Mouse (Mus musculus) brain, adult 2 months (tissue): Measurements from ENCODE around the gene Nedd9.

Experiments
- DNase-seq: peaks from one replicate; pipeline ENCODE4 v3.0.0; 2011; ENCODE audit warnings: low read depth, low spot score

Gene Nedd9

DNA sequence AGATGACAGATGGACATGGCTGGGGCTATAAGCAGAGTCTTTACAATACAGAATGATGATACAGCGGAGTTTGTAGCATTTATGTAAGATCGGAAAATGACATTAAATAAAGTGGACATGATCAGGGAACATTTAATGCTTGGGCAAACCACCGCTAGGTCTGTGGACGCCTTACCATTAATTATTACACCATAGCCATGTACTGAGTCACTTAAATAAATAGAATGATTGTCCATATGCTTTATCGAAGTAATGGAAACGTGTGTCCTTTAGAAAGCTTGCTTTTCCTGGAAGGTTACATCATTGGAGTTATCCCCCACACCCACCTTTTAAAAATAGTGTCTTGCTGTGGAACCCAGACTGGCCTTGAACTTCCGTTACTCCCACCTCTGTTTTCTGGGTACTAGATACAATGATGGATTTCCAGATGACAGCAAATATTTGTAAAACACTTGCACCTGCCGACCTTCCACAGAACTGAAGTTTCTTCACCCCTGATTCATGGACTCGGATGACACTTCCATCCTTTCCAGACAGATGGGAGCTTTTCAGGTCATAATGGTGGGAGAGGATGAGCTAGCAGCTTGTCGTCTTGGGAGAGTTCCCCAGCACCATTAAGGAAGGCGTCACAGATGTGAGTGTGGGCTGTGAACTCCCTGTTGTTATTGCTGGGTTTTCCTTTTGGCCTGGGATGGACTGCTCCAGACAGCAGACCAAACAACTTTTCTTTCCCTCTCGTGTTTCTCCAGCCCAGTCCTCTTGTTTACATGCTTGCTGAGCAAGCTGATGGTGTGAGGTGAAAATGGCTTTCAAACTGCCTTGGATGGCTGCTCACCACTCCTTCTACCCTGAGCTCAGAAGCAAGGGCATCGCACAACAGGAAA lies 76.7 kb downstream of the Nedd9 start:
- no peak for DNase-seq

DNA sequence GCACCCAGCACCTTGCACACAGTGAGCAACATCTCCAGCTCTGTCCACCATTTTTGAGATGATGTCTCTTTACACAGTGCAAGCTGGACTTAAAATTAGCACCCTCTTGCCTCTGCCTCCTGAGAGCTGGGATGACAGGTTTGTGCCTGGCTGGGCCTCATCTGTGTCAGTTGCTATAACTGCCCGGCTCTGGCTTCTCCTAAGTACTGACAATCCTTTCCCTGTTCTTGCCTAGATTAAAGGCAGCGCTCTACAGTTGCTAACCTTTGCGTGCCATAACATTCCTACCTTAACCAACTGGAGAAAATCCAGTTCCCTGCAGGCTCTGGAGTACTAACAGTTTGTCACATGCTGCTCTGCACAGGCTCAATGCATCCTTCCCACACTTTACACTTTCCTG lies 77.9 kb downstream of the Nedd9 start:
- no peak for DNase-seq

GRCm38 (mm10) chr13:41408374-41408952 lies 78.7 kb downstream of the Nedd9 start:
- DNase-seq = peak; percentile 50

- no peak for DNase-seq
Measured at GRCm38 (mm10) chr13:41405009-41405408, 82.2 kb downstream of the Nedd9 start.

- no peak for DNase-seq
Measured at GRCm38 (mm10) chr13:41403838-41404237, 83.3 kb downstream of the Nedd9 start.

GRCm38 (mm10) chr13:41402441-41403003 lies 84.6 kb downstream of the Nedd9 start:
- no peak for DNase-seq

DNA sequence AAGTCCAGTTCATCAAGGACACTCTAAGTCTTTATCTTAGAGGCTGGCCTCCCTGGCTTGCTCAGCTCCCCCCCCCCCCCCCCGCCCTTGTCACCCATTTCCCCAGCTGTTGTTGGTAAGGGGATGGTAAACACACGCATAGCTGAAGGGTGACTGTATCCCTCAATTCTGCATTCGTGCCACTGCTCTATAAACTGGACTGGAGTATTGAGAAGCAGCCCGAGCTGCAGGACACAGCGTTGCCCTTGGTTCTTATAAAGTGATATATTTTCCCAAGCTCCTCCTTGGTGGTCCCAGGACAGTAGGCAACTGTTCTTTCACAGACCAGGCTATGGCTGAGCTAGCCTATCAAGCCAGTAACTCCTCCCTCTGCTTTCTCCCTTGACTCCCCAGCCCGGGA lies 85.4 kb downstream of the Nedd9 start:
- DNase-seq = no peak

GRCm38 (mm10) chr13:41400289-41400688 lies 86.9 kb downstream of the Nedd9 start:
- no peak for DNase-seq

- no peak for DNase-seq
Measured at GRCm38 (mm10) chr13:41392191-41392590, 95.0 kb downstream of the Nedd9 start.

DNA sequence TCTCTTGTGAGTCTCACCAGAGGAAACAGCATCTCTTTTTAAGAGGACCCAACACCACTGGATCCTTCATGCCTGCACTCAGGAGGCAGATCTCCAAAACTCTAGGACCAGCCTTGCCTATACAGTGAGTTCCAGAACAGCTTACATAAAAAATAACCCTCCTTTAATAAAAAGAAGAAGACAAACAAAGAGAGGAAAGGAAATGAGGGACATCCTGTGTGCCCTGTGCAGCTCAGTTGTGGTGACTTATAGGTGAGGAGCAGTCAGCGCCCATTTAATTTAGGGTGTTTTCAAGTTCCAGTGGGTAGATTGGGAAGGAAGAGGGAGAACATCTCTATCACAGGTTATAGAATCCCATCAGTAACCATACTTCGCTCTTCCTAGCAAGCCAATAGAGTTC lies 96.5 kb downstream of the Nedd9 start:
- no peak for DNase-seq

- no peak for DNase-seq
Measured at GRCm38 (mm10) chr13:41386581-41386980, 100.6 kb downstream of the Nedd9 start.

GRCm38 (mm10) chr13:41384896-41385295 lies 102.3 kb downstream of the Nedd9 start:
- no peak for DNase-seq

DNA sequence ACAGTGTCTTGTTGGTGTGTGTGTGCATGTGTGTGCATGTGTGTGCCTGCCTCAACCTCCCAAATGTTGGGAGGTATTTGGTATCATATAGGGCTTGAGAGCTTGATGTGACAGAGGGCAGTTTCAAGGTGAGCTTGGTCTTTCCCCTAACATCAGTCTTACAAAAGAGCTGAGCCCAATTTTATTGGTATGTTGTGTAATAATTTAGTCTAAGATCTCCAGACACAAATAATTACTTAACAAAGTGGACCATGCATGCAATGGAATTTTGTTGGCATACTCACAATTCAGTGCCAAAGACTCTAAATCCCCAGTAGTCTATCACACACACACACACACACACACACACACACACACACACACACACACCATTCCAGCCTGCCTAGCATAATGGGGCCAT lies 104.5 kb downstream of the Nedd9 start:
- DNase-seq = no peak

- DNase-seq = no peak
Measured at GRCm38 (mm10) chr13:41381806-41382546, 105.2 kb downstream of the Nedd9 start.

DNA sequence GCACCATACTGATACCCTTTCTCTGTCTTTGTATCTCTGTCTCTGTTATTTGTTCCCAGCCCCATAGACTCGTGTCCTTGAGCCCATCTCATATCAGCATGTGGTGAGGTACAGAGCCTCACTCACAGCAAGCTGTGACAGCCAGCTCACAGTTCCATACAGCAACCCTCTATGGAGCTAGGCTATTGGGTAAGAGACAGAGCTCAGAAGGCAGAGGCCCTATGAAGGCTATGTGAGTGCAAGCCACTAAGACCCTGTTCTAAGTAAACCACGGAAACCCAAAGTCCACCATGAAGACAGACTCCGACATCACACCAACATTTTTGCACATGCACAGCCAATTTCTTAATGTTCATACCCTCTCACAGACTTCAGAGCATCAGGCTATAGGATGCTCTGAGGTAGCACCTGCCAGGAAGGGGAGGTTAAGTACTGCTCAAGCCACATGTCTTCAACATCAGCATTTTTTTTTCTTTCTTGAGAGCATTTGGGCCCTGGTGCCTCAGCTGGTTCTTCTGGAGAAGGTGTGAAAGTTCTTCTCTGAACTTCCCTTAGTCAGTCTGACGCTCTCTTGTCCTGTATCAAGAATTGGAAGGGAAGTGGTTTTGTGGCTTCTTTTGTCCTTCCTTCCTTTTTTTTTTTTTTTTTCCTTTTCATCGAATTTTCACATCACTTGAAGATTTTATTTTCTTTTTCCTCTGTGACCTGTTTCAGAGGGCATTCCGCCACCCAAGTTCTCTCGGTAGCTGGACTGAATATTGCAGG lies 105.9 kb downstream of the Nedd9 start:
- DNase-seq = no peak

DNA sequence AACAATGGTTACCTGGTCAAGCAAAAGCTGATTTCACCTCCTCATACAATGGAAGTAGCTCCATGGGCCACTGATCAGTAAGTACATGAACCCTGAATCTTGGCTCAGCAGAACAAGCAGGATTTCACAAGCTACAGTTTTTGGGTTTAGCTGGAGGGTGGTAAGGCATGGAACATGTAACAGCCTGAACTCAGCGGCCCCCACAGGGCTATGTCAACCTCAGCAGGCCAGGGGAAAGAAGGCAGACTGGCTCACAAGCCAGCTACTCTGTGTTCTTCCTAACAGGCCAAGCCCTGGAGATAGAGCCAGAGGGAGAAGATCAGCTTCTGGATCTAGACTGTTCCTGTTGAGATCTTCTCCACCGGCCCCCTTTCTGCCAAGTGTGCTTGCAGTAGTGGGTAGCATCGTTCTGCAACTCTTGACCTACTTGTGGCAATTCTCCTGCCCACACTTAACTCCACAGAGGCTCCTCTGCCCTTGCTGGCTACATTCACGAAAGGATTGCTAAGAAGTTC lies 107.2 kb downstream of the Nedd9 start:
- DNase-seq = no peak

- no peak for DNase-seq
Measured at GRCm38 (mm10) chr13:41378462-41378861, 108.7 kb downstream of the Nedd9 start.

DNA sequence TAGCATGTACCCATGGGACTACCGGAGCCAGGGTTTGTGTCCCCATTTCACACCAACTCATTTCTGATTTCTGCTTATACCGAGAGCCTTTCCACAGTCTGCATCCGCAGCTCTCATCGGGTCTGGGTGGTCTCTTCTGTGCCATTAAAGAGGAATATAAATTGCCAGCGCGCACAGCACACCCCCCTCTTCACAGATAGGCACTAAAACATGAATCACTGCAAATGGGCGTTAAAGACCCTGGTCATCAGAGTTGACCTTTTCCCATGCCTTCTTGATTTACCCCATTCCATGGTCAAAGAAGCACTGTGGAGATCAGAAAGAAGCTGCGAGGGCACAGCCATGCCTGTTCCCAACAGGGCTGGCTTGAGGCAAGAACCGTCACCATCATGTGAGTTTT lies 109.3 kb downstream of the Nedd9 start:
- no peak for DNase-seq

DNA sequence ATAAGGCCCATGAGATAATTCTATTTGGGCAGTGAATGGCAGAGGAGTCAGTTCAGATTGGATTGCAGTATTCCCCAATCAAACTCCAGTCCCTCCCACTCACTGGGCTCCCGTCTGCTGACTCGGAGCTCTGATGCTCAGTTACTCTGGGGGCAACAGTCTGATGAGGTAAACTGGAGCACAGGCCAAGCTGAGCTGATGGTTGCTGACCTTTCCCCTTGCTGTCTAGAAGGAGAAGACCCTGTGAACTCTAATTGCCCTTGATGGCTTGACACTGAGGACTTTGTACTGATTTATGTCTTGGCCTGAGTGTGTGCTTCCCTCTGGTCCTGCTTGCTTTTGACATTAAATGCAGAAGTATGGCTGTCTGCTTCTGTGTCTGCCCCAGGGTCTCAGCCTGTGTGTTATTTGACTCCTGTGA lies 110.1 kb downstream of the Nedd9 start:
- no peak for DNase-seq

- no peak for DNase-seq
Measured at GRCm38 (mm10) chr13:41376111-41376510, 111.1 kb downstream of the Nedd9 start.

GRCm38 (mm10) chr13:41375696-41376095 lies 111.5 kb downstream of the Nedd9 start:
- no peak for DNase-seq
